Comparison of ENCODE assay signal across 18 mouse cellular contexts in genomic region chr1:36572709-36573108, GRCm38 (mm10). TPM values are rescaled to one million over a fixed set of nuclear protein-coding genes. Genes with fewer than 3 reads are reported as not detected.
A peak's percentile ranks its signal among the peaks of the same experiment; 100 is the strongest.
DNase-seq lines count a peak whose midpoint lies in the region; ATAC-seq and TF ChIP-seq lines count a peak whose summit lies in the region.
"Had no signal": no experiment of that assay in that cellular context is flagged by ENCODE, and none has a peak within 500 bp of the region (broad histone marks: within the 10 kb centered on the region; RNA-seq: fewer than 3 reads in every experiment).

No protein-coding gene starts in this region.

- no peaks in the 10 kb centered on the region for H3K27me3 ChIP-seq in heart, embryonic 11.5 days (ENCODE audit: control insufficient read depth, insufficient read depth, low read length)
- no peaks in the 10 kb centered on the region for H3K27me3 ChIP-seq in liver, postnatal 0 days (ENCODE audit: insufficient read depth, low read length)
- peaks cover 22% of the 10 kb centered on the region; the same call in 1 of the 2 replicates for H3K27me3 ChIP-seq in liver, embryonic 12.5 days (replicated peaks)
- H3K27me3 ChIP-seq in embryonic facial prominence, embryonic 10.5 days (replicated peaks; ENCODE audit: low read depth, poor library complexity, severe bottlenecking) = no peaks in the 10 kb centered on the region
- no peaks in the 10 kb centered on the region for H3K27me3 ChIP-seq in stomach, embryonic 15.5 days (replicated peaks)
- H3K27me3 ChIP-seq: limb, embryonic 15.5 days had no signal

- no peaks in the 10 kb centered on the region for H3K36me3 ChIP-seq in heart, embryonic 11.5 days (ENCODE audit: control insufficient read depth, insufficient read depth, low read length)
- no peaks in the 10 kb centered on the region for H3K36me3 ChIP-seq in liver, postnatal 0 days (replicated peaks; ENCODE audit: insufficient read depth, low read length)
- H3K36me3 ChIP-seq in liver, embryonic 12.5 days = no peaks in the 10 kb centered on the region
- H3K36me3 ChIP-seq in embryonic facial prominence, embryonic 10.5 days (replicated peaks) = no peaks in the 10 kb centered on the region
- no peaks in the 10 kb centered on the region for H3K36me3 ChIP-seq in stomach, embryonic 15.5 days
- H3K36me3 ChIP-seq: hindbrain, embryonic 12.5 days; limb, embryonic 15.5 days had no signal

- no peak overlapping the region for H3K9ac ChIP-seq in heart, embryonic 11.5 days (ENCODE audit: low read depth, low read length)
- H3K9ac ChIP-seq in liver, postnatal 0 days (replicated peaks) = no peak overlapping the region
- H3K9ac ChIP-seq in liver, embryonic 12.5 days = no peak overlapping the region
- no peak overlapping the region for H3K9ac ChIP-seq in stomach, embryonic 15.5 days
- H3K9ac ChIP-seq: hindbrain, embryonic 12.5 days; limb, embryonic 15.5 days had no signal

- no peak for TF ChIP-seq CTCF in liver, postnatal 0 days (IDR thresholded peaks at IDR 0.05; ENCODE audit: low read depth)

- H3K4me3 ChIP-seq in heart, embryonic 11.5 days (ENCODE audit: low read depth, low read length) = no peak overlapping the region
- no peak overlapping the region for H3K4me3 ChIP-seq in liver, postnatal 0 days (ENCODE audit: low read depth, low read length)
- no peak overlapping the region for H3K4me3 ChIP-seq in liver, embryonic 12.5 days
- H3K4me3 ChIP-seq in embryonic facial prominence, embryonic 10.5 days = no peak overlapping the region
- no peak overlapping the region for H3K4me3 ChIP-seq in stomach, embryonic 15.5 days (replicated peaks)
- H3K4me3 ChIP-seq: hindbrain, embryonic 12.5 days; limb, embryonic 15.5 days had no signal

- H3K27ac ChIP-seq in heart, embryonic 11.5 days (ENCODE audit: low read depth, low read length) = no peak overlapping the region
- H3K27ac ChIP-seq in liver, postnatal 0 days (ENCODE audit: low read depth) = peak overlapping the region; percentile 74; the same call in 1 of the 2 replicates
- H3K27ac ChIP-seq in liver, embryonic 12.5 days = no peak overlapping the region
- peak overlapping the region; percentile 49; the same call in 1 of the 2 replicates for H3K27ac ChIP-seq in embryonic facial prominence, embryonic 10.5 days (replicated peaks)
- H3K27ac ChIP-seq in stomach, embryonic 15.5 days = 0 out of 2 replicates have a peak overlapping the region, but pooled peaks have one; percentile 85
- H3K27ac ChIP-seq: hindbrain, embryonic 12.5 days had no signal

- H3K9me3 ChIP-seq in heart, embryonic 11.5 days (replicated peaks; ENCODE audit: control insufficient read depth, low read length) = no peaks in the 10 kb centered on the region
- no peaks in the 10 kb centered on the region for H3K9me3 ChIP-seq in liver, postnatal 0 days (ENCODE audit: low read length)
- no peaks in the 10 kb centered on the region for H3K9me3 ChIP-seq in liver, embryonic 12.5 days (replicated peaks)
- H3K9me3 ChIP-seq in embryonic facial prominence, embryonic 10.5 days = no peaks in the 10 kb centered on the region
- no peaks in the 10 kb centered on the region for H3K9me3 ChIP-seq in stomach, embryonic 15.5 days
- H3K9me3 ChIP-seq: hindbrain, embryonic 12.5 days; limb, embryonic 15.5 days had no signal

- 76% methylated on average over 1 of the region's 1 CpGs for WGBS in heart, embryonic 11.5 days (ENCODE audit: insufficient replicate concordance)
- 67% methylated on average over 1 of the region's 1 CpGs for WGBS in liver, postnatal 0 days (ENCODE audit: insufficient replicate concordance)
- WGBS in liver, embryonic 12.5 days (ENCODE audit: insufficient replicate concordance) = 55% methylated on average over 1 of the region's 1 CpGs
- WGBS in embryonic facial prominence, embryonic 10.5 days = 54% methylated on average over 1 of the region's 1 CpGs
- WGBS in stomach, embryonic 15.5 days = 63% methylated on average over 1 of the region's 1 CpGs

- peak; percentile 76 to 87 for DNase-seq in heart, adult 18-20 months
- no peak for DNase-seq in liver, postnatal 0 days
- no peak for DNase-seq in embryonic facial prominence, embryonic 10.5 days (ENCODE audit: low spot score)
- no peak for DNase-seq in layer of hippocampus, adult 9-10 months (ENCODE audit: low spot score)
- DNase-seq: cerebellum, adult 9-11 months; kidney, postnatal 14 days; midbrain, embryonic 14.5 days had no signal

- no peak overlapping the region for H3K4me2 ChIP-seq in heart, embryonic 11.5 days
- no peak overlapping the region for H3K4me2 ChIP-seq in liver, postnatal 0 days (ENCODE audit: low read depth, low read length)
- H3K4me2 ChIP-seq in liver, embryonic 12.5 days = no peak overlapping the region
- H3K4me2 ChIP-seq in stomach, embryonic 15.5 days = no peak overlapping the region
- H3K4me2 ChIP-seq: hindbrain, embryonic 12.5 days; limb, embryonic 15.5 days had no signal

- peaks cover 30% of the 10 kb centered on the region for H3K4me1 ChIP-seq in heart, embryonic 11.5 days (ENCODE audit: control insufficient read depth, insufficient read depth, low read length)
- peaks cover 18% of the 10 kb centered on the region for H3K4me1 ChIP-seq in liver, postnatal 0 days (ENCODE audit: insufficient read depth)
- H3K4me1 ChIP-seq in liver, embryonic 12.5 days = peaks cover 39% of the 10 kb centered on the region
- peaks cover 86% of the 10 kb centered on the region for H3K4me1 ChIP-seq in embryonic facial prominence, embryonic 10.5 days
- H3K4me1 ChIP-seq in stomach, embryonic 15.5 days = peaks cover 64% of the 10 kb centered on the region

- TF ChIP-seq EP300 in liver, postnatal 0 days (IDR thresholded peaks at IDR 0.05; ENCODE audit: low read depth) = no peak

- ATAC-seq in heart, embryonic 11.5 days (replicated peaks; ENCODE audit: insufficient number of reproducible peaks, low FRiP score, low TSS enrichment) = no peak
- ATAC-seq in liver, postnatal 0 days = no peak
- ATAC-seq in liver, embryonic 12.5 days = no peak
- no peak for ATAC-seq in stomach, embryonic 15.5 days (ENCODE audit: insufficient read depth, low FRiP score, low read depth)

RNA-seq across cellular contexts. Expression of gene Sema4c, which starts 14.6 kb away (rescaled TPM):
- 10 to 100 TPM in 1 of 2 experiments, 1 to 10 TPM in 1; 9.2 to 10.4 TPM for total RNA-seq in heart, adult 18-20 months (2021)
- 0.96 and 2.1 TPM in 2 replicates for polyA plus RNA-seq in heart, embryonic 11.5 days (2014; fragmentation: Nextera tagmentation; extraction: Ambion mirVana)
- polyA plus RNA-seq in liver, postnatal 0 days (2015; fragmentation: Nextera tagmentation; extraction: Ambion mirVana) = 2.0 TPM in 2 replicates
- polyA plus RNA-seq in liver, embryonic 12.5 days (2016; fragmentation: Nextera tagmentation; extraction: Ambion mirVana) = 3.9 TPM in 2 replicates
- polyA plus RNA-seq in embryonic facial prominence, embryonic 10.5 days (2016; fragmentation: Nextera tagmentation; extraction: Ambion mirVana) = 24.9 and 25.9 TPM in 2 replicates
- 13.6 and 15.0 TPM in 2 replicates for polyA plus RNA-seq in stomach, embryonic 15.5 days (2015; fragmentation: Nextera tagmentation; extraction: Ambion mirVana)
- total RNA-seq: neutrophil, adult 5-6 weeks had no signal

RNA-seq across cellular contexts. Expression of gene Ankrd39, which starts 25.5 kb away (rescaled TPM):
- total RNA-seq in heart, adult 18-20 months (2021) = 1 to 10 TPM; 5.8 to 6.2 TPM
- 19.9 and 25.1 TPM in 2 replicates for polyA plus RNA-seq in heart, embryonic 11.5 days (2014; fragmentation: Nextera tagmentation; extraction: Ambion mirVana)
- polyA plus RNA-seq in liver, postnatal 0 days (2015; fragmentation: Nextera tagmentation; extraction: Ambion mirVana) = 7.4 and 8.3 TPM in 2 replicates
- polyA plus RNA-seq in liver, embryonic 12.5 days (2016; fragmentation: Nextera tagmentation; extraction: Ambion mirVana) = 9.0 and 10.5 TPM in 2 replicates
- polyA plus RNA-seq in embryonic facial prominence, embryonic 10.5 days (2016; fragmentation: Nextera tagmentation; extraction: Ambion mirVana) = 18.9 and 20.3 TPM in 2 replicates
- polyA plus RNA-seq in stomach, embryonic 15.5 days (2015; fragmentation: Nextera tagmentation; extraction: Ambion mirVana) = 24.9 and 27.2 TPM in 2 replicates

RNA-seq across cellular contexts. Expression of gene Gm42417, which starts 33.5 kb away (rescaled TPM):
- total RNA-seq in heart, adult 18-20 months (2021) = 100 to 1,000 TPM; 174 to 267 TPM
- 0.44 TPM in 1 of 2 replicates, not detected in the other for polyA plus RNA-seq in heart, embryonic 11.5 days (2014; fragmentation: Nextera tagmentation; extraction: Ambion mirVana)
- 0.45 TPM in 1 of 2 replicates, not detected in the other for polyA plus RNA-seq in liver, postnatal 0 days (2015; fragmentation: Nextera tagmentation; extraction: Ambion mirVana)
- polyA plus RNA-seq in liver, embryonic 12.5 days (2016; fragmentation: Nextera tagmentation; extraction: Ambion mirVana) = 0.15 and 0.29 TPM in 2 replicates
- 0.54 TPM in 1 of 2 replicates, not detected in the other for polyA plus RNA-seq in embryonic facial prominence, embryonic 10.5 days (2016; fragmentation: Nextera tagmentation; extraction: Ambion mirVana)
- not detected in 2 replicates for polyA plus RNA-seq in stomach, embryonic 15.5 days (2015; fragmentation: Nextera tagmentation; extraction: Ambion mirVana)
- total RNA-seq: adrenal gland, postnatal 4 days; left cerebral cortex, postnatal 14 days; neutrophil, adult 5-6 weeks had no signal
- polyA plus RNA-seq: embryonic facial prominence, embryonic 14.5 days; heart, embryonic 14.5 days; hindbrain, embryonic 12.5 days; intestine, embryonic 14.5 days; midbrain, embryonic 14.5 days had no signal

RNA-seq across cellular contexts. Expression of gene Ankrd23, which starts 36.0 kb away (rescaled TPM):
- total RNA-seq in heart, adult 18-20 months (2021) = 100 to 1,000 TPM; 315 to 408 TPM
- 9.8 and 13.6 TPM in 2 replicates for polyA plus RNA-seq in heart, embryonic 11.5 days (2014; fragmentation: Nextera tagmentation; extraction: Ambion mirVana)
- polyA plus RNA-seq in liver, postnatal 0 days (2015; fragmentation: Nextera tagmentation; extraction: Ambion mirVana) = 2.0 and 2.2 TPM in 2 replicates
- polyA plus RNA-seq in liver, embryonic 12.5 days (2016; fragmentation: Nextera tagmentation; extraction: Ambion mirVana) = 4.0 and 6.9 TPM in 2 replicates
- 15.5 and 16.6 TPM in 2 replicates for polyA plus RNA-seq in embryonic facial prominence, embryonic 10.5 days (2016; fragmentation: Nextera tagmentation; extraction: Ambion mirVana)
- polyA plus RNA-seq in stomach, embryonic 15.5 days (2015; fragmentation: Nextera tagmentation; extraction: Ambion mirVana) = 19.5 and 20.5 TPM in 2 replicates

Comparison
In these comparisons a context has a peak if more than half of its experiments do, and no peak if none do; other contexts are left out.
1. H3K27ac ChIP-seq: peak in liver, postnatal 0 days (single experiment), embryonic facial prominence, embryonic 10.5 days (single experiment) and stomach, embryonic 15.5 days (single experiment); none in heart, embryonic 11.5 days (single experiment) and liver, embryonic 12.5 days (single experiment).
2. DNase-seq: peak in heart, adult 18-20 months (2 of 2); none in liver, postnatal 0 days (single experiment), embryonic facial prominence, embryonic 10.5 days (single experiment) and layer of hippocampus, adult 9-10 months (single experiment).